Mouse (Mus musculus): ENCODE results near the gene Hsd17b2.

The Hsd17b2 gene

DNA sequence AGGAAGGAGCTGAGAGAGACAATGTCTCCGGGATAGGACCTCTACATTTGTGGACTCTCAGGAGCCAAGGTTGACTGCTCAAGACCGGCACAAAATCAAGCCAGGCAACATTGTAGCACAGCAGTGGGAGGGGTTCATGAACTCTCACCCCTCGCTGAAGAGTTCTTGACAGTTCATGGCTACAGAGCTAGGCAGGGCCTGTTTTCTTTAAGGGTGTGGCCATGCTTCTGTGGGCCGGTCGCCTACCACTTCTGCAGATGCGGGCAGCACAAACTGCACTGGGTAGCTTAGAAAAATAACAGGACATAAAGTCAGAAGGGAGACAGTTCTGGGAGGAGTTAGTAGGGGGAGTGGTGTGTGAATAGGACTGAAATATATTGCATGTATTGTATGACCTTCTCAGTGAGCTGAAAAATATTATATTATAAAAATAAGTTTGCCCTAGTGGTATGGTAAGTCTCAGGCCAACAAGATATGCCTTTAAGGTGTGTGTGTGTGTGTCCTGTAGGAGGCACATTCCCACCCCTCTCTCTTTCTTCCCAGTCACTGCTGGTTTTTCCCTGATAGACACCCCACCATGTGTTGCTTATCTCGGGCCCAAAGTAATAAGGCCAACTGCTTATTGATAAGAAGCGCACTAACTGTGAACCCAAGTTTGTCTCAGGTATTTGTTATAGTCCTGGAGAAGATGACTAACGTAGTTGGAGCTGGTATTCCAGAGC is 69.6 kb downstream of the Hsd17b2 start:
- no peak for DNase-seq (ENCODE audit: extremely low read depth, low read depth, low spot score)

DNA sequence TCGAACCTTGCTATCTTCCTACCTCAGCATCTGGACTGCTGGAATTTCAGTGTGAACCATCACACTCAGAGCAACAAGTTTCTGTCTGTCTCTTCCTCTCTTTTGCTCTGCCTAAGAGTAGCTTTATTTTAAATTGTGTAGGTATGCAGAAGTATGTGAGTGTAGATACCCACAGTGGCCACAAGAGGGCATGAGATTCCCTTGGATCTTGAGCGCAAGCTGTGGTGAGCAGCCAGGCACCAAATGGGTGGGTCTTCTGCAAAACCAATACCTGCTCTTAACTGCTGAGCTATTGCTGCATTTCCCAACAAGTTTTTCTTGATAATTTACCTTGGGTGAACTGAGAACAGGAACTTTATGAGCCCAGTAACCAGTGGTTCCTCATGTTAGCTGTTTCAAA is 70.4 kb downstream of the Hsd17b2 start:
- no peak for DNase-seq (ENCODE audit: extremely low read depth, low read depth, low spot score)

DNA sequence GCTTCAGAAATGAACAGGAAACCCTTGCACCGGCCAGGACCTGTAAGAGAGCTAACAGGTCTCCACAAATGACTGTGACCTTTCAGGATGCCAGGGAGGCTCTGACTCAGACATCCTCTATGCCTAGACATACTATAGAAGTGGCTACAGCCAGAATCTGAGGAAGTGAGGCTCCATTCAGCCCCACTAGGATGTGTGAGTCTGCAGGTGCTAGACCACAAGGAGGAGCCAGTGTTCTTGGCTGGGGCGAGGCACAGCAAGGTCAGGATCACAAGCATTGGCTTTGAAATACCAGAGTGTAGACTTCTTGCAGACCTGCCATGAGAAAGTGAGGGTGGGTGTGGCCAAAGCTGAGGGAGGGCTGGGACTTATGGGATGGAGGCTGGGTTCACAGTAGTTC is 70.9 kb downstream of the Hsd17b2 start:
- DNase-seq (ENCODE audit: extremely low read depth, low read depth, low spot score), result no peak

DNA sequence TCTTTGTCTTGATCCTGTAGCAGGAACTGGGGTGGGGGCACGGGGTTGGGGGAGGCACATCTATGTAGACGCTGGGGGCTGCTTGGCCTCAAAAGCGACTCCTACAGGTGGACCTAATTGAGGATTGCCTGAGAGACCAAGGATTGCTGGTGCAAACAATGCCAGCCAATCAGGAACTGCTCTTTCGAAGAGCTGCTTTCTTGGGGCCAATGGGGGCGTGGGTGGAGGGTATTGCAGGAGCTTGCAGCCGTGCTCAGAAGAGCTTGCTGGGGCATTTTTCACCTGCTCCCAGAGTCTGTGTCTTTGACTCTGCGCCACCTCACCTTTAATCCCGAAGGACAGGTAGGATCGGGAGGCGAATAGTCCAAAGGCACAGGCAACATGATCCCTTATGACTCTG is 73.9 kb downstream of the Hsd17b2 start:
- DNase-seq (ENCODE audit: extremely low read depth, low read depth, low spot score), result no peak

DNA sequence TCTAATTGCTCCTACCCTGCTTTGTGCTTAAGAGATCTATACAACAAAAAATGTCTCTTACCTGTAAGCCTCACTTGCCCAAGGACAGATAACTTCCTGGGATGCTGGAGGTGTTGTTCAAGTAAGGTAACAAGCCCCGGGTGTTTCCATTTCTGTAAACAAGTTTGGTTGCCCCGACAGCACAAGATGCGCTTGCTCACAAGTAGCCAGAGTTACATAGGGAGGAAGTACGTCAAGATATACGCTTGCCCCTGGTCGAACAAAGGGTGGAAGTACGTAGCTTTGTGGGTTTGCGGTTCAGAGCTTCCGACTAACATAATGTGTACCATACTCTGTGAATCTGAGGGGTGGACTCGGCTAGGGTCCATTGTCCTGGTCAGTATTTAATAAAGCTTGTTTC is 74.4 kb downstream of the Hsd17b2 start:
- DNase-seq (ENCODE audit: extremely low read depth, low read depth, low spot score), result no peak

DNA sequence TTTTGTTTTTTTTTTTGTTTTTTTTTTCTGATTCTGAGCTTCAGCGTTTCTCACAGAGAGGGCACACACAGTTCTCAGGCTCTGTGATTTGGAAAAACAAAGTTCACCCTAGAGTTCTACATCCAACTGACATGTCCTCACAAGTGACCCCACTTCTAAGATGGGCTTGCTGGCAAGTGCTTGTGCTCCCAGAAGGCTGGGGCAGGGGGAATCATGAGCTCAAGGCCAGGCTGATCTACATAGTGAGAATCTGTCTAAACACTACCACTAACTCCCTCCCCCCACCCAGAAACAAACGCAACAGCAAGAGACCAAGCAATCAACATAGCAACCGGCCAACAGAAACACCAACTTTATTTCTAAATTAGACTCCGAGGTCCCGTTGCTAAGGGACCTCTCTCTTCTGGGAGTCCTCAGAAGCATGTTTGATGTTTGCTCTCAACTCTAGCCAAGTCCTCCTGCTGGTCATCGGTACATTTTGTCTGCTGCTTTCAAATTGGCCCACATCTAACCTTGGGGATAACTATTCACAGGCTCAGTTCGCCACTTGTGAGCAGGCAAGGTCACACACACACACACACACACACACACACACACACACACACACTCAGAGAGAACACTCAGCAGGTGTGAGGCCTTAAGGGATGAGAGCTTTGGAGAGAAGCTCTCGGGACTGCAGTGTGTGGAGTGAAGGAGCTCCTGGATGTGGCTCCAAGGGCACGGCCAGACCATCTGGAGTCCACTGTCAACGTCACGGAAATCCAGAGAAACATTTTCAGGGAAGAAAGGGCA is 77.0 kb downstream of the Hsd17b2 start:
- no peak for DNase-seq (ENCODE audit: extremely low read depth, low read depth, low spot score)

DNA sequence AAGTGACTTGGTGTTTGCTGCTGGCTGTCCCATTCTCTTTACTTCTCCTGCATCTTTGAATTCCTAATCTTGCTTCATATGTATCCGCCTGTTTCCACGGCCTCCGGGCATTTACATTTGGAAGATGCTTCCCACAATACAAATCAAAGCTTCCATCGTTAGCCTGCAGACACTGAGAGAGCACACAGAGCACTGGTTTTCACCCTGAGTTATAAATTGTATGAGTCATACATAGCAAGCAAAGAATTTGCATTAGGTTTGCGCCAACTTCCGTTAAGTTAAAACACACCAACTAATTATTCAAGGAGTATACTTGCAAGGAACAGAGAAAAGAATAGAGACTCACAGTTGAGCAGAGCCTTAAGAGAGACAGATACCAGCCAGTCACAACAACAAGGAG is 77.6 kb downstream of the Hsd17b2 start:
- no peak for DNase-seq (ENCODE audit: extremely low read depth, low read depth, low spot score)

DNA sequence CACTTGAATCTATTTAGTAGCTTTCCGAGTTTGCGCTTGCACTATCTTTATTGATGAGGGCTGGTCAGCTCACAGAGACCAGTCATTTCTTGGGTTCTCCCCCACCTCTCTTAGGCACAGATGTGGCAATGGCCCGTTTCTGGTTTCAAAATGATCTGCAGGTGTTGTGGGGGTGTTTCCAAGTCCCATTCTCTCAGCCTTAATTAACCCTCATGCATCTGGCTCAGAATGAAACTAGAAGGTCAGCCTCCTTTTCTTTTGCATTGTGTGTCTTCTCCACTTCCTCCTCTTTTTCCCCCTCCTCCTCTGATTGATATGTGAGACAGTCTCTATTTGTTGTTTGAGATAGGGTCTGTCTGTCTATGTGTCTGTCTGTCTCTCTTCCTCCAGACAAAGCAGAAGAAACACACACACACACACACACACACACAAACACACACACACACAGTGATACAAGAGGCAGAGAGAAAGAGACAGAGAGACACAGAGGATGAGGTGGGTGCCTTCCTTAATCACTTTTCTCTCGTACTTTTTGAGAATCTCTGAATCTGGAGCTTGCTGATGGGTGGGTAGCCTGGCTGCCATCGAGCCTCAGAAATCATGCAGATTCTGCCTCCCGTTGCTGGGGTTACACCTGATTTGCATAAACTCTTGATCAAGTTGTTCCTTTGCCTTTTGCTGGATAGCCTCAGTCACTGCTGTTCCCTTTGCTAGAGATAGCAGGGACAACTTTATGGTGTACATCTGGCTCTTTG is 79.8 kb downstream of the Hsd17b2 start:
- DNase-seq (ENCODE audit: extremely low read depth, low read depth, low spot score), result no peak

DNA sequence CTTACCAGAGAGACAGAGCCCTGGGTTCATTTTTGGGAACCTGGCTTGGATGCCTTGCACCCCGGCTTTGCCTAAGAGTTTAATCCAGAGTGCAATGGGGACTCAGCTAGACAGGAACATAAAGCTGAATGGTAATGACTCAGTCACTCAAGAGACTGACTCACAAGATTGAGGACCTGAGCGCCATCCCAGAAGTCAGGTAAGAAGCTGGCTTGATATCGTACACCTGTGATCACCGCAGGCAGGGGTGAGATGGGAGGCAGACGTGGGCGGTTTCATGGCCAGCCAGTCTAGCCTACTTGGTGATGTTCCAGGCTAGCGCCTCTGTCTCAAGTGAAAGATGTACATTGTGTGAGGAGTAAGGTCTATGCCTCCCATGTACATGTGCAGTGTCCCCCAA is 81.3 kb downstream of the Hsd17b2 start:
- peak; percentile 49 for DNase-seq (ENCODE audit: extremely low read depth, low read depth, low spot score)

DNA sequence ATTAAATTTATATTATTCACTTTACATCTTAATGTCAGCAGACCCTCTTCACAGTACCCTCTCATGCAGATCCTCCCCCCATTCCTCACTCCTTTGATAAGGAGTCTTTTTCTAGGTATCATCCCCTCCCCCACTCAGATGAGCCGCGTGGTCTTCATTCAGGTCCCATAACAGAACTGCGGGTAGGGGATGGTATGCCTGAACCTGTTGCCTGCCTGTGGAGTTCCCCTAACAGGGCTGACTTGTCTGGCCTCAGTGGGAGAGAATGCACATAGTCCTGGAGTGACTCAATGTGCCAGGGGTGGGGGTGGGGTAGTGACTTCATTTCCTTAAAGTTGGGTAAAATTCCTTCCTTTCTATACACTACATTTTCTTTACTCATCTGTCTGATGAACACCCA is 84.7 kb downstream of the Hsd17b2 start:
- DNase-seq (ENCODE audit: extremely low read depth, low read depth, low spot score), result no peak

DNA sequence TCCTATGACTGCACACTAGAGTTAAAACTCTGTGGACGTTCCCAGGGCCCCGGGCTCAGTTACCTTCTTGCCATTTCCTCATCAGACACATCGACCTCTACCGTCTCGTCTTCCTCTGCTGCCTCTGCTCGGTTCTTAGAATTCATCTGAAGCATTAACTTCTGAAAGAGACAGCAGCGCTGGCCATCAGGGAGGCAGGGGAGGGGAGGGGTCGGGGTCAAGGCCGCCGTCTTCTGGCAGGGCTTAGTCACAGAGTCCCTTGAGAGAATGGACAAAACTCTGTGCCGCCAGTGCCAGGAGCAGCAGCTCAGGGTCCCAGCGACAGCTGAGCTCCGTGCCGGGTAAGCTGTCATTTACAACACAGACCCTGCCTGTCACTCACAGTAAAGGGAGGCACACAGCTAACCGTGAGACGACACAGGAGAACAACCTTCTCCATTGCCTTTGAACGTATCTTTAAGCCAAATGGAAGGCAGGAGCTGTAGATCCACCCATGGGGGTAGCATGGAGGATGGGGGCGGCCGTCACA is 91.0 kb downstream of the Hsd17b2 start:
- DNase-seq (ENCODE audit: extremely low read depth, low read depth, low spot score), result no peak

DNA sequence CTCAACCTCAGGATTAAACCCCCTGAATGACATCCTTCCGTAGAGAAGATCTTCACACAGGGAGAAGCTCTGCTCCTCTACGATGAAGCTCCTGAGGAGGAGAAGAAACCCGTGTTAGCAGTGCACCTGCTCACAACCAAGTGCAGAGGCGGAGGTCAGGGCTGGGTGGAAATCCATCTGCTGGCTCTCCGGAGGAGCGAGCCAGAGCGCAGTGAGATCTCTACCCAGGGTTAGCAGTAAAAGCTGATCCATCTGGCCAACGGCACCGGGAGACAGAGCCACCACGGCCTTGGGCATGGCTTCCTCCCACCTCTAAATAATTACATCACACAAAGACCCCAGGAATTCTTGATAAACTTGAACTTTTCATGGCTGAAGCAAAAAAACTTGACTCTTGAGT is 92.9 kb downstream of the Hsd17b2 start:
- no peak for DNase-seq (ENCODE audit: extremely low read depth, low read depth, low spot score)

DNA sequence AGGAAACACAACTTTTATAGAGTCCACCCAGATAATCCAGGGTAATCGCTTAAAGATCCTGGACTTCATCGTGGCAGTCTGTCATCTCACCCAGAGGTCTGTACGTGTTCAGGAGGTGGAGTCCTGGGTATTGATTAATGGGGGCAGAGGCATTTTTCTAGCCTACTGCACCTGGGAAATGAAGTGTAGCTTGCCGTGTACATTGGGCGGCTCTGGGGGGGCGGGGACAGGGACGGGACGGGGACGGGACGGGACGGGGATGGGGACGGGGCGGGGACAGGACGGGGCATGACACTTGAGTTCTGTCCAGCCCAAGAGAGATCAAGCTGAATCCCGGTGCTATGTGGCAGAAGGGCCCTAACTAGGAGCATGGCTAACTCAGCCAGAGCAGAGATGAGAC is 94.8 kb downstream of the Hsd17b2 start:
- no peak for DNase-seq (ENCODE audit: extremely low read depth, low read depth, low spot score)

DNA sequence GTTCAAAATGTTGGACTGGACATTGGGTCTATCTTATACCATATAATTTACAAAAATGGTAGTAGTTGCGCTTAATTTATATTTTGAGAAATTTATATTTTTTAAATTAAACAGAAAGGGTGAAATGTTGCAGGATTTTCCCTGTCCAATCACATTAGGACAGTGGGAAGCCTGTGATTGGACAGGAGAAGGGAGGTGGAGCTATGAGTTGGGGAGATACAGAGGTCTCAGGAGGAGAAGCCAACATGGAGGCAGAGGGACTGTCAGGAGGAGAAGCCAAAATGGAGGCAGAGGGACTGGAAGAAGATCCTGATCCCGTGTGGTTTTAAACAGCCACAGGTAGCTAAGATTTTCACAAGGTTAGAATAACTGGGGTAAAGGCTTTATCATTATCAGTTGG is 96.4 kb downstream of the Hsd17b2 start:
- DNase-seq (ENCODE audit: extremely low read depth, low read depth, low spot score), result no peak

DNA sequence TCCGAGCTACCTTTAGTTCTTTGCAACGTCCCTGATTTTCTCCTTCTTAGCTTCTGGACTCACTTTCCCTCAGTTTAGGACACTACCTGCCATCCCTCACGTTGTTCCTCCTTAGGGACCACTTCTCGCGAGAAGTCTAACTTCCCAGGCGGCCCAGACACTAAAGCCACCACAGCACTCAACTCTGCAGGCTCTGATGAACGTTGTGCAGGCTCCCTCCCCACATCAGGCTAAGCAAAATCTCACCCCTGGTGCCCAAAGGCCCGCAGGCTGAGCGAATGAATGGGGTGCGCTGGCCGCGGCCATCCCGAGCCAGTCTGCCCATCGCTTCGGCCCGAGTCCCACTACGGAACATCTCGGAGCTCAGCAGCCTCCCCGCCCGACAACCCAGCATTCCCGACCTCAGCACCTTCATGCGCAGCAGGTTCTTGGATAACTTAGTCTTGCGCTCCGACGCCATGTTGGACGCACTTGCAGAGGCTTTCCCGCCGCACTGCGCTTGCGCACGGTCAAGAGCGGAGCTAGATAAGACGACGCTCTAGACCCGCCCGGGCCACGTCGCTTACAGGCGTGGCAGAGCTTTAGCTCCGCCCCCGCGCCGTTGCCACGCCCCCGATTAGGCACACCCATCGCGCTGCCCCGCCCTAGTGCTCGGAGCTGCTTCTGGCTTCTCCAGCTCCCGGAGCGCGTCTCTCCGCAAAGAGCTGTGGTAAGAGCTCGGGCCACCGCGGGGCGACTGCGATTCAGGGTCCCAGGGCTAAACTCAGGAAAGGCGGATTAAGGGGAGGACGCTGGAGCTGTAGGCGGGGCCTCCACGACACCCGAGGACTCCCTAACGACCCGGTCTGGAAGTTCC is 100.0 kb downstream of the Hsd17b2 start, which contains the start of gene Mphosph6:
Gene Mphosph6, minus strand, starts transcription at position 501 of the 856 bp plus-strand sequence.
- DNase-seq (ENCODE audit: extremely low read depth, low read depth, low spot score), result peak; percentile 62

DNA sequence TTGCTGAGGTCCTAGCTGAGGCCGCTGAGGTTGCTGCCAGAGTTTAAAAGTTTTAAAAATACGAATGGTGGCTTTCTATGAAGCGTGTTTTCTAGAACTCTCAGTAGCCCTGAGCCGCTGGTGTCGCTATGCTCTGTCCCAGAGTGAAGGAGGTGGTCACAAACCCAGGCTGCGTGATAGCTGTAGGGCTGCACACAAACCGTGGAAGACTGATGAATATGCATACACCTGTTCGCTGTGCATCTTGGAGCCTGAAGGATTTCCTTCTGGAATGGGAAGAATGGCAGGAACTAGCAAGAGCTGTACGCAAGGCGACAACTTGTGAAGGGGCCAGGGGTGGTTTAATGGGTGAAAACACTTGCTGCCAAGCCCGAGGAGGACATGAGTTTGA is 100.6 kb downstream of the Hsd17b2 start:
- DNase-seq (ENCODE audit: extremely low read depth, low read depth, low spot score), result no peak

DNA sequence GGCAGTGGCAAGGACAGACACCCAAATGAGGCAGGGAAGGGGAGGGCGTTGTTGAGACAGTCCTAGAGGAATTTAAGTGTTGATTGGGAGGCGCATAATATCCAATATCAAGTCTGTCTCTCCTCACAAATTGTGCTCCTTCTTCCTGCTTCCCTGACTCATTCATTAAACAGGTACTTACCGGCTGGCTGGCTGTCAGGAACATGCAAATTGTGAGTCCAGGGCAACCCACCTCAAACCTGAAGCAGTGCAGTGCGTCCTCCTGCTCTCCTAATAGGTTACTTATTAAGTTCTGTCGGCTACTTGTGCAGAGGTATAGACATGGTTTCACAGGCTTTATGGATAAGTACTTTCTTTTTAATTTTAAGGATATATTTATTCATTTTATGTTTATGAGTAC is 103.7 kb downstream of the Hsd17b2 start:
- no peak for DNase-seq (ENCODE audit: extremely low read depth, low read depth, low spot score)
